Mouse (Mus musculus): ENCODE data around the gene Pllp. TPM values are rescaled to one million over a fixed set of nuclear protein-coding genes. Genes with fewer than 3 reads are reported as not detected.

The Pllp gene
- total RNA-seq, 1 experiment from 2014 or later = not detected

DNA sequence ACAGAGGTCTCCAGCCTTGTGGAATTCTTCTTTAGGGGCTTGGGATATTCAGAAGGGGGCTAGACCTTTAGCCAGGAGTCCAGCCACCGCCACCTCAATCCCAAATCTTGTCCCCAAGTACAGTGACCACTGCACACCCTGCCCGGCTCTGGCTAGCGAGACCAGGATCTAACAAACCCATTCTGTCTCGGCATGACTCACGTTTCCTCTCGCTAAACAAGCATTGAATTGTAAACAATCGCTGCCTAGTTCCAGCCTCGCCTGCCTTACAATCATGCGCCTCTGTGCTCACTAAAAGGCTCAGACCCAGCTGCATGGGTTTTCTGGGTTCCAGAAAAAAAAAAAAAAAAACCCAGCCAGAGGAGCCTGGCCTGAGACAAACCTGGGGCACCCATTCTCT is 17.5 kb downstream of the Pllp start:
- ATAC-seq (replicated peaks in 1 of 2; ENCODE audit: insufficient read depth in 1 of 2, low FRiP score in 2 of 2, low TSS enrichment in 1 of 2, low read depth in 1 of 2, poor library complexity in 2 of 2, severe bottlenecking in 2 of 2) = no peak

DNA sequence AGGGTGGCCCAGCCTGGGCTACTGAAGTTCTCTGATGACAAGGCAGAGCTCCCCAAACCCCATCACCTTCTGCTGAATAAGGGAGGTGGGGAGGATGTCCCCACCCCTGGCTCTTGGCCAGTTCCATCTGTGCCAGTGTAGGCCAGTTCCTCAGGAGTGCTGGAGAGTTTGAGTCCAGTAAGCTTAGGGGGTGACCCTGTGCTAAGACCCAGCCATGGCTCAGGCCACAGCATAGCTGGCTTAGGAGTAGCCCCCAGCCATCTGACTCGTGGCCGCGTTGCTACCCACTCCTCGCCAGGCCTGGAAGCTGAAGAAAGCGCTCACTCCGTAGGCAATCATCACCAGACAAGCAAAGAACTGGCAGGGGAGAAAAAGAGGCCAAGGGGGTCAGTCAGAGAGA is 20.2 kb downstream of the Pllp start:
- ATAC-seq (replicated peaks in 1 of 2; ENCODE audit: insufficient read depth in 1 of 2, low FRiP score in 2 of 2, low TSS enrichment in 1 of 2, low read depth in 1 of 2, poor library complexity in 2 of 2, severe bottlenecking in 2 of 2) = no peak

DNA sequence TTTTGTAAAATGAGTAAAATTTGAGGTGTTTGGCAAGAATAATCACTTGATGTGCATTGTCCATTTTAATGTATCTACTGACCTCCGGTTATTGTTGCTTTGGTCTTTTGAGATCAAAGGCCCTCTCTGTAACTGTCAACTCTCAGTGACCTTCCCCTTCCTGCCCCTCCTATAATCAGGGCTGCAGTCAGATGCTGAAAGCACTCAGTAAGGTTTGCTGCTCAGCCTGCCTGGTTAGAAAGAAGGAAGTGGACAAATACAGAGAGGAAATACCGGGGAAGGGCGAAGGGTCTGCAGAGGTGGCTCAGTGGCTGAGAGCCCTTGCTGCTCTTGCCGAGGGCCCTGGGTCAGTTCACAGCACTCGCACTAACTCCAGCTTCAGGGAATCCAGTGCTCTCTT is 21.7 kb downstream of the Pllp start:
- no peak for ATAC-seq (replicated peaks in 1 of 2; ENCODE audit: insufficient read depth in 1 of 2, low FRiP score in 2 of 2, low TSS enrichment in 1 of 2, low read depth in 1 of 2, poor library complexity in 2 of 2, severe bottlenecking in 2 of 2)

DNA sequence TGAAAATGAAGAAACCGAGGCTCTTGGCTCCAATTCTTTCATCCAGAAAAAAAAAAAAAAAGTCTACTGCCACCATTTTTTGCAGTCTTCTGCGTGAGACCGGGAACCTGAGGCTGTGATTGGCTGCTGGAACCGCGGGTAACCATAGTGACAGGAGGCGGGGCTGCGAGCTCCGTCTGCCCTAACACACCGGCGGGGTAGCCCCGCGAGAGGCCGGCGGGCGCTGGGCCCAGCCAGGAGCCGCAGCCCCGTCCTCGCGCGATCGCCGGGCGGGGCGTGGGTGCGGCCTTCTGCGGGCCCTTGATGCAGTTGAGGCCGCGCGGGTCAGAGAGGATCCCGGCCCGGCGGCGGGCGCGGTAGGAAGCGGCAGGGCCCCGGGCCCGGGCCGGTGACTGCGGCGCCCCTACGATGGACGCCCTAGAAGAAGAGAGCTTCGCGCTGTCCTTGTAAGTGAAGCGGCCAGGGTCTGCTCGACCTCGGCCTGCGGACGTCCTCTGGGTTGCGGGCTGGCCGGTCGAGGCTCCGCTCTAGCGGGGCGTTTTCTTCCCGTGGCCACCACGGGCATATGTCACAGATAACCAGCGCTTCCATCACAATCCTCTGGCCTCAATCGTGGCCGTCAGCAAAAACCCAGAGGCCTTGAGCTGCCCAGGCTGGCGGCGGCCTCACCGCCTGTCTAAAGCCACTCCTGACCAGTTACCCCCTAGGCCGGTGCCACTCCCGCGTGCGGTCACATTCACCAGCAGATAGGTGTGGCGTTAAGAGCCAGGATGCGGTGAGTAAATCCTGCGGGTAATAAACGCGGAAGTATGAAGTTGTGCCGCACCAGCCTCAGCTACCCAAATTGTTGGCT is 29.4 kb downstream of the Pllp start, which contains the start of gene Arl2bp:
Arl2bp (plus strand) TSS at position 145 of the 853 bp plus-strand sequence.
- peak; percentile 100 for ATAC-seq (replicated peaks in 1 of 2; ENCODE audit: insufficient read depth in 1 of 2, low FRiP score in 2 of 2, low TSS enrichment in 1 of 2, low read depth in 1 of 2, poor library complexity in 2 of 2, severe bottlenecking in 2 of 2)

DNA sequence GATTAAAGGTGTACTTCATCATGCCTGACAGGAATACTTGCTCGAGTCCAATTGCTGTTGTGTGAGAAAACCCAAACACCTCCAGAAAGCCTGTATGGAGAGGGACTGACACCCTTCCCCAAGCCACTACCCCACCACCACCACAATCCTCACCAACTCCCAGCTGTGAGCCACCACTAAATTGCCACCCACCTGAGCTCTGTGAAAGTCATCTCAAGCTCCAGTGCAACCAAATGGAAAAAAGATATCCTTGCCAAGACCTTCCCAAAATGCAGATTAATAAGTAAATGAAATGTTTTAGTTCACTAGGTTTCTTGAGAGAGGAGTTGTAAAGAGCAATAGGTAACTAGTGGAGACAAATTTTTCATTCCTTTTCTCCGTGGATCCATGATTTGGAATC is 31.4 kb downstream of the Pllp start:
- ATAC-seq (replicated peaks in 1 of 2; ENCODE audit: insufficient read depth in 1 of 2, low FRiP score in 2 of 2, low TSS enrichment in 1 of 2, low read depth in 1 of 2, poor library complexity in 2 of 2, severe bottlenecking in 2 of 2) = no peak

DNA sequence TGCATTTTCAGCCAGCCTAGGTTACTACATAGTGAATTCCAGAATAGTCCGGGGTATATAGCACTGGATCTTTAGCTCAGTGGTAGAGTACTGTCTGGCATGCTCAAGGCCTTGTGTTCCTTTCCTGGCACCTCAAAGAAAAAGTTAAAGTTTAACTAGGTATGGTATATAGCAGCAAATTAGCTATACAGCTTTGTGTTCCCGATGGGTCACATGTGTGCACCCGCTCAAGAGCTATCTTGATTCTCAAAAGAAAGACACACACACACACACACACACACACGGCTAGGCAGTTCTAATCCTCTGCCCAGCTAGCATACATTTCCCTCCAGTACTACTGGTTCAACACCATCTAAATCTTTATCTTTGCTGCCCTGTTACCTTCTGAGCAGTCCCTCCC is 35.7 kb downstream of the Pllp start:
- no peak for ATAC-seq (replicated peaks in 1 of 2; ENCODE audit: insufficient read depth in 1 of 2, low FRiP score in 2 of 2, low TSS enrichment in 1 of 2, low read depth in 1 of 2, poor library complexity in 2 of 2, severe bottlenecking in 2 of 2)

DNA sequence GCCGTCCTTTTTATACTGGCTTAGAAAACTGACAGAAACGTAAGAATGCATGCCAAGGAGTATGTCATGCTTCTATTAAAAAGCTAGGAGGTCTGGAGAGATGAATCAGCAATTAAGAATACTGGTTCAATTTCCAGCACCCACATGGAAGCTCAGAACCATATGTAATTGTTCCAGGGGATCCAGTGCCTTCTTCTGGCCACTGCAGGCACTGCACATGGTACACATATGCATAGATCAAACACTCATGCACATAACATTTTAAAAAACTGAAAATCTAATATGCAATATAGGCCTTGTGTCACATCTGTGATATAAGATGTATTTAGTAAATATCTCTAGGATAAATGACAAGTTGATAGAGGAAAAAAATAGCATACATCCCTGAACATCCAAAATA is 38.0 kb downstream of the Pllp start:
- no peak for ATAC-seq (replicated peaks in 1 of 2; ENCODE audit: insufficient read depth in 1 of 2, low FRiP score in 2 of 2, low TSS enrichment in 1 of 2, low read depth in 1 of 2, poor library complexity in 2 of 2, severe bottlenecking in 2 of 2)

DNA sequence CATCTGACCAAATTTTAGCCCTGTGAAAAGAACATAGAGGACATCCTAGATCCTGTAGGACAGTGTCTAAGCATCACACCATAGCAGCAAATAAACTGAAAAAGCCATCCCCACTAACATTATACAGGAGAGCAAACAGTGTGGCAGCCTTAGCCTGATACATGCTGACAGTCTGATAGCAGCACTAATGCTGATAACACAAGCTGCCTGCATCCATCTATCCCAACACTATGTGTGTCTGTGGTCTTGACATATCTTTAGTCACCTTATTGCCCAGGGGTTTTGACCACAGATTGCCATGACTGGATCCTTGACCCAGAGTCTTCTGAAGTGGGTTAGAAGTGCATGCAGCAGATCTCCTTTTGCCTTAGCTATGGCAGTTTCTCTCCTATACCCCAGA is 41.1 kb downstream of the Pllp start:
- ATAC-seq (replicated peaks in 1 of 2; ENCODE audit: insufficient read depth in 1 of 2, low FRiP score in 2 of 2, low TSS enrichment in 1 of 2, low read depth in 1 of 2, poor library complexity in 2 of 2, severe bottlenecking in 2 of 2) = no peak

DNA sequence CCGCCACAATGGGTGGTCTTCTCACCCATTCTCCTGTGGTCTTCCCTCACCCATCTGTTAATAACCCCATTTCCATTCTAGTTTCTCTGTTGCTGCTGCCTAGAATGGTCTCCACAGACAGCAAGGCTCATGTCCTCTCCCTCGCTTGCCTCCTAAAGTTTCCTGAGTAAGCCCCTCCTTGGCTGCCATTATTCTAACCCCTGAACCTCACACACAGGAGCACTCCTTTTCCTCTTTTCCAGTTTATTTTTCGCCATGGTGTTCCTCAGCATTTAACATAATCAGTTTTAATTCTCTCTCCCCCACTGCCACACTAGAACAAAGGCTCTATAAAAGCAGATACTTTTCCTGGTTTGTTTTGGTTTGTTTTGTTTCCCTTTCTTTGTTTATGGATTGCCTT is 43.1 kb downstream of the Pllp start:
- no peak for ATAC-seq (replicated peaks in 1 of 2; ENCODE audit: insufficient read depth in 1 of 2, low FRiP score in 2 of 2, low TSS enrichment in 1 of 2, low read depth in 1 of 2, poor library complexity in 2 of 2, severe bottlenecking in 2 of 2)

DNA sequence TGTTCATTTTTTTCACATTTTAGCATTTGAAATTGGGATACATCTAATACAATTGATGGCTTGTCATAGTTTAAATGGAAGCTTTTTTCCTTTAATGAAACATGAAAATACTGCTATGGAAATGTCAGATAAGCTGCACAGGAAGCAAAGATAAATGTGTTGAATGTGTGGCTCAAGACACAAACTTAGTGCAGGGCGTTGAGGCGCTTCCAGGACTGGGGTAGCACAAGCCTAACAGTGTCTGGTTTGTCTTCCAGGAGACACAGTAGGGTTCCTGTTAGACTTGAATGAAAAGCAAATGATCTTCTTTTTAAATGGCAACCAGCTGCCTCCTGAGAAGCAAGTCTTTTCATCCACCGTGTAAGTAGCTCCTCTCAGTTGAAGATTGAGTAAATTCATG is 46.6 kb downstream of the Pllp start:
- ATAC-seq (replicated peaks in 1 of 2; ENCODE audit: insufficient read depth in 1 of 2, low FRiP score in 2 of 2, low TSS enrichment in 1 of 2, low read depth in 1 of 2, poor library complexity in 2 of 2, severe bottlenecking in 2 of 2) = no peak

DNA sequence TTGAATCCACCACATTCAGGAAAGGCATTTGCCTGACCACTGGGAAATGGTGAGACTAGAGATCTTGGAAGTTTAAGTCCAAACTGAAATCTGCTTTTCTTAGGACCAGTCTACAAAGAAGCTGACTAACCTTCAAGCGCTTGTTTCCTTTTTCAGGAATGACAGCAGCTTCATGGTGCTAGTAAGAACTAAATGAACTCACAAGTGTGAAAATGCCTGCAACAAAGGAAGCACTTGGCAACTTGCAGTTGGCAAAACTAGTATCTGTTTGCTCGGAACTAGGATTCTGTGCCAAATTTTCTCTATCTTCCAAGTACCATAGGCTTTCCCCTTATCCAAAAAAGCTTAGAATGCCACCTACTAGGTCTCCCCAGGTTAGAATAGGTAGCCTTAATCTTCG is 49.9 kb downstream of the Pllp start:
- no peak for ATAC-seq (replicated peaks in 1 of 2; ENCODE audit: insufficient read depth in 1 of 2, low FRiP score in 2 of 2, low TSS enrichment in 1 of 2, low read depth in 1 of 2, poor library complexity in 2 of 2, severe bottlenecking in 2 of 2)

DNA sequence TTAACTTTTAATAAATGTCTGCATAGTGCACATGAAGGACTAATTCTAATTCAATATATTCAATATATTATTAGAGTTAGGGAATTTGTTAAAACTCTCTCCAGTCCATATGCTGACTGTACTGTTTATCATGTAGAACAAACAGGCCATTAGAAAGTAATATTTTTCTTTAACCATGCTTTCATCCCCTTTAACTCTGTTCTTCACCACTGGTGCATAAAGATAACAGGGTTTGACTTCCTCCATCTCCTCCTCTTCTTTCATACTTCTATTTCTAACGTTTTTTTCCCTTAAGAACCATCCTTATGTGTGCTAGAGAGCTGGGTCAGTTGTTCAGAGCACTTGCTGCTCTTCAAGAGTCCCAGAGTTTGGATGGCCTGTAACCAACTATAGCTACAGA is 50.9 kb downstream of the Pllp start:
- no peak for ATAC-seq (replicated peaks in 1 of 2; ENCODE audit: insufficient read depth in 1 of 2, low FRiP score in 2 of 2, low TSS enrichment in 1 of 2, low read depth in 1 of 2, poor library complexity in 2 of 2, severe bottlenecking in 2 of 2)

DNA sequence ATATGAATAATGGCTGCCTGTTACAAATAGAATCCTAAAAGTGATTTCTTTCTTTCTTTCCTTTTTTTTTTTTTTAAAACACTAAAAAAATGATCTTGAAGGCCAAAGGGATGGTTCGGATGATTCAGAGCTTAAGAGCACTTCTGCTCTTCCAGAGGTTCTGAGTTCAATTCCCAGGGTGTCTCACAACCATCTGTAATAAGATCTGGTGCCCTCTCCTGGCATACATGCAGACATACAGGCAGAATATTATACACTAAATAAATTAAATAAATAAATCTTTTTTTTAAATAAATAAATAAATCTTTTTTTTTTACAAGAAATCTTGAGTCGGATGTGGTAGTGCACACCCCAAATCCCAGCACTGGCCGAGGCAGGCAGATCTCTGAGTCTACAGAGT is 54.1 kb downstream of the Pllp start:
- no peak for ATAC-seq (replicated peaks in 1 of 2; ENCODE audit: insufficient read depth in 1 of 2, low FRiP score in 2 of 2, low TSS enrichment in 1 of 2, low read depth in 1 of 2, poor library complexity in 2 of 2, severe bottlenecking in 2 of 2)

DNA sequence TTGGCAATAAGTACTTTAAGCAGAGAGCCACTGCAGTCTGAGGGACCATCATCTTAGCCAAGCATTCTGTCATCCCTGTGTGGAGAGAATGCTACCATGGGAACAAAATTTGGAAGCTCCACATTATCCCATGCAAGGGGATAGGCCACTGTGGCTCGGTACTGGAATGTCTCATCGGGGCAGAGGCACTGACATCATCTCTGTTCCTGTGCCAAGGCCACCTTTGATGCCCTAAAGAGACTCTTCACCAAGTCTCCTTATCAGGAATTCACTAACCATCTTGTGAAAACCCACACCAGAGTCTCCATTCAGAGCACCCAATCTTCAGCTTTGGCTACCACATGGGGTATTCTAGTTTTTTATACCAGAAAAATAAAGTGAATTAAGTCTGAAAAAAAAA is 54.9 kb downstream of the Pllp start:
- ATAC-seq (replicated peaks in 1 of 2; ENCODE audit: insufficient read depth in 1 of 2, low FRiP score in 2 of 2, low TSS enrichment in 1 of 2, low read depth in 1 of 2, poor library complexity in 2 of 2, severe bottlenecking in 2 of 2) = no peak

DNA sequence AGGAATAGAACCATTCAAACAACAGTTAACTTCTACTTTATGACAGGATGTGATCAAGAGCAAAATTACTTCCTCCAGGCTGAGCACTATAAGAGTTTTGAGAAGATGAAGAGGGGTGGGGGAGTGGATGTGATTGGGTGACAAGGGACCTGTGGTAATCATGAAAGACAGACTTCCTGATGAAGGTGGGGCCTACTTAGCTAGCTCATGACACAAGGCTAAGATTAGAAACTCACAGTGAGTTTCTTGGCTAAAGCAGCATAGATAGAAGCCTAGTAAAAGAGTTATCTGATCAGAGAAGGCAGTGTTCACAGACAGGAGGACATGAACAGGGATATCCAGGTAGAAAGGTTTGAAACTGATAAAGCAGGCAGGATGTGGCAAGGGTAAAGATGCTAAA is 61.9 kb downstream of the Pllp start:
- peak; percentile 100 for ATAC-seq (replicated peaks in 1 of 2; ENCODE audit: insufficient read depth in 1 of 2, low FRiP score in 2 of 2, low TSS enrichment in 1 of 2, low read depth in 1 of 2, poor library complexity in 2 of 2, severe bottlenecking in 2 of 2)

DNA sequence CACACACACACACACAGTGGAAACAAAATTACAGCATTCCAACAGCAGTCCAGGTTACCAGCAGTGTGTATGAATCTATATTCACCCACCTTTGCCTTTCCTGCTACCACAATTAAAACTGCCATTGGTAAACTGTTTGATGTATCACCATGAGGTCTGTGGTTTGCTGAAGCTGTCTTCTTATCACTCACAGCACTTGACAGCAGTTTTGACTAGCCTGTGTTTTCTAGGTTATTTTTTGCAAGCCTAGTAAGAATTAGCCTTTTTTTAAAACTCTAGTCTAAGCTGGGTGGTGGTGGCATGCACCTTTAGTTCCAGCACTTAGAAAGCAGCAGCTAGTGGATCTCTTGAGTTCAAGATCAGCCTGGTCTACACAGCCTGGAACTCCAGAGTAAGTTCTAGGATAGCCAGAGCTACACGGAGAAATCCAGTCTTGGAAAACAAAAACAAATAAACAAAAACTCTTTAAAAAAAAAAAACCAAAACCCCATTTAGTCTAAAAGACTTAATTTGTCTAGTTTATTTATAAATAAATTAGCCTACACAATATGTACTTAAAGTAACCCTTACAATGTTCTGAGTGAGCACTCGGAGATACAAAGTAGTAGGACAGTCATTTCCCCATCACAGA is 62.4 kb downstream of the Pllp start:
- no peak for ATAC-seq (replicated peaks in 1 of 2; ENCODE audit: insufficient read depth in 1 of 2, low FRiP score in 2 of 2, low TSS enrichment in 1 of 2, low read depth in 1 of 2, poor library complexity in 2 of 2, severe bottlenecking in 2 of 2)
